Mouse (Mus musculus): Measurements from ENCODE around the gene Gucy1b1. TPM values are rescaled to one million over a fixed set of nuclear protein-coding genes. Genes with fewer than 3 reads are reported as not detected.

Gucy1b1 gene
- polyA plus RNA-seq, 1 experiment from 2014 or later = 18.2 TPM

DNA sequence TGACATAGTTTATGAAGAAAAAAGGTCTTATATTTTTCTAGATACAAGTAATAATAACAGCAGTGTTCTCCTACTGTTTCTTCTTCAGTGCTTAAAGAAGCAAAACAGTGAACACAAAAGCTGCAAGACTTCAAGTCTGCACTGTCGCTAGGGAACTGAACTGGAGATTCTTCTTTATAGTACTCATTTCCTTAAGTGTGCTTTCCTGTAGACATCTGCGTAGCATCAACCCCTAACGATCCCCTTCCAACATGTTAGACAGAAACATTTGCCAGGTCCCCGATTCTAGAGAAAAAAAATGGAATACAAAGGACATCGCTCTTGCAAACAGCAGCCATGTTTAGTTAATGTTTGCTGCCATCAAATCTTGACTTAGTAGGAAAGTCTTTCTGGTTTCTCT is 6.7 kb downstream of the Gucy1b1 start:
- Histone ChIP-seq H3K27ac (ENCODE audit: low read depth, low read length) (no peak overlapping the region), H3K4me2 (no peak overlapping the region), H3K4me1 (replicated peaks; ENCODE audit: control insufficient read depth, insufficient read depth, low read length) (no peaks in the 10 kb centered on the region), H3K4me3 (ENCODE audit: low read depth, low read length) (no peak overlapping the region), H3K27me3 (replicated peaks; ENCODE audit: control insufficient read depth, insufficient read depth, low read length) (no peaks in the 10 kb centered on the region; the same call in 1 of the 2 replicates), H3K36me3 (ENCODE audit: control insufficient read depth, insufficient read depth, low read length) (no peaks in the 10 kb centered on the region), H3K9ac (ENCODE audit: low read depth, low read length) (no peak overlapping the region), H3K9me3 (ENCODE audit: control insufficient read depth, low read length) (no peaks in the 10 kb centered on the region)
- DNase-seq (ENCODE audit: low spot score) (no peak), ATAC-seq (replicated peaks; ENCODE audit: low FRiP score) (no peak)
- 70% methylated on average over 5 of the region's 5 CpGs for WGBS

GRCm38 (mm10) chr3:82061402-82062180 is 12.9 kb downstream of the Gucy1b1 start:
- Histone ChIP-seq H3K36me3 (ENCODE audit: control insufficient read depth, insufficient read depth, low read length) (no peaks in the 10 kb centered on the region), H3K4me3 (ENCODE audit: low read depth, low read length) (no peak overlapping the region), H3K4me1 (replicated peaks; ENCODE audit: control insufficient read depth, insufficient read depth, low read length) (peaks cover 9% of the 10 kb centered on the region), H3K9me3 (ENCODE audit: control insufficient read depth, low read length) (no peaks in the 10 kb centered on the region), H3K9ac (ENCODE audit: low read depth, low read length) (no peak overlapping the region), H3K27me3 (replicated peaks; ENCODE audit: control insufficient read depth, insufficient read depth, low read length) (no peaks in the 10 kb centered on the region), H3K27ac (ENCODE audit: low read depth, low read length) (peak overlapping the region; percentile 58), H3K4me2 (peak overlapping the region; percentile 20; the same call in 1 of the 2 replicates)
- WGBS = 28% methylated on average over 9 of the region's 9 CpGs
- peak; percentile 84 for ATAC-seq (replicated peaks; ENCODE audit: low FRiP score)
- DNase-seq (ENCODE audit: low spot score) = no peak

GRCm38 (mm10) chr3:82057201-82057600 is 17.3 kb downstream of the Gucy1b1 start:
- H3K9me3 ChIP-seq (ENCODE audit: control insufficient read depth, low read length) = no peaks in the 10 kb centered on the region
- no peaks in the 10 kb centered on the region for H3K36me3 ChIP-seq (ENCODE audit: control insufficient read depth, insufficient read depth, low read length)
- peaks cover 9% of the 10 kb centered on the region for H3K4me1 ChIP-seq (replicated peaks; ENCODE audit: control insufficient read depth, insufficient read depth, low read length)
- H3K4me2 ChIP-seq = no peak overlapping the region
- no peak overlapping the region for H3K4me3 ChIP-seq (ENCODE audit: low read depth, low read length)
- DNase-seq (ENCODE audit: low spot score) (no peak), ATAC-seq (replicated peaks; ENCODE audit: low FRiP score) (no peak)
- no peak overlapping the region for H3K9ac ChIP-seq (ENCODE audit: low read depth, low read length)
- H3K27me3 ChIP-seq (replicated peaks; ENCODE audit: control insufficient read depth, insufficient read depth, low read length) = no peaks in the 10 kb centered on the region
- H3K27ac ChIP-seq (ENCODE audit: low read depth, low read length) = no peak overlapping the region
- WGBS = 32% methylated on average over 5 of the region's 5 CpGs

GRCm38 (mm10) chr3:82054283-82054974 is 20.1 kb downstream of the Gucy1b1 start:
- H3K9me3 ChIP-seq (ENCODE audit: control insufficient read depth, low read length) = no peaks in the 10 kb centered on the region
- no peaks in the 10 kb centered on the region for H3K27me3 ChIP-seq (replicated peaks; ENCODE audit: control insufficient read depth, insufficient read depth, low read length)
- no peaks in the 10 kb centered on the region for H3K36me3 ChIP-seq (ENCODE audit: control insufficient read depth, insufficient read depth, low read length)
- WGBS = 50% methylated on average over 5 of the region's 5 CpGs
- ATAC-seq (replicated peaks; ENCODE audit: low FRiP score) (no peak), DNase-seq (ENCODE audit: low spot score) (no peak)
- no peak overlapping the region for H3K4me3 ChIP-seq (ENCODE audit: low read depth, low read length)
- no peaks in the 10 kb centered on the region for H3K4me1 ChIP-seq (replicated peaks; ENCODE audit: control insufficient read depth, insufficient read depth, low read length)
- H3K9ac ChIP-seq (ENCODE audit: low read depth, low read length) = no peak overlapping the region
- H3K4me2 ChIP-seq = no peak overlapping the region
- H3K27ac ChIP-seq (ENCODE audit: low read depth, low read length) = no peak overlapping the region

DNA sequence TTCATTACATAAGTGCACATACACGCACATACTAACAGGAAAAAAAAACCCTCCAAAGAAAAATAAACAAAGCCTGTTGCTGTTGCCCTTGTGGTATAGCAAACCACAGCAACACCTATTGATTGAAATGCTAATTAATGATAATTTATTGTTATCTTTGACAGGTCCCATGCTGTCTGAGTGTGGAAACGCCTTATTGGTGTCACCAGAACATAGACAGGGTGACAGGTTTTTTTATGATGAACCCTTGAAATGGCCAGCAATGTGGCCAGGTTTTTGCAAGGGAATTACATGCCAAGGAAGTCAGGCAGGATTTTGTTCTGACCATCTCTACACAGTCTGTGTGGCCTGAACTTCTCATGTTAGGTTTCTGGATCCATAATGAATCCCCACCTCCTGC is 22.5 kb downstream of the Gucy1b1 start:
- Histone ChIP-seq H3K9ac (ENCODE audit: low read depth, low read length) (no peak overlapping the region), H3K4me2 (no peak overlapping the region), H3K27ac (ENCODE audit: low read depth, low read length) (no peak overlapping the region), H3K36me3 (ENCODE audit: control insufficient read depth, insufficient read depth, low read length) (no peaks in the 10 kb centered on the region), H3K4me3 (ENCODE audit: low read depth, low read length) (no peak overlapping the region), H3K27me3 (replicated peaks; ENCODE audit: control insufficient read depth, insufficient read depth, low read length) (no peaks in the 10 kb centered on the region), H3K9me3 (ENCODE audit: control insufficient read depth, low read length) (no peaks in the 10 kb centered on the region), H3K4me1 (replicated peaks; ENCODE audit: control insufficient read depth, insufficient read depth, low read length) (no peaks in the 10 kb centered on the region)
- DNase-seq (ENCODE audit: low spot score) (no peak), ATAC-seq (replicated peaks; ENCODE audit: low FRiP score) (no peak)
- WGBS = 60% methylated on average over 2 of the region's 2 CpGs

DNA sequence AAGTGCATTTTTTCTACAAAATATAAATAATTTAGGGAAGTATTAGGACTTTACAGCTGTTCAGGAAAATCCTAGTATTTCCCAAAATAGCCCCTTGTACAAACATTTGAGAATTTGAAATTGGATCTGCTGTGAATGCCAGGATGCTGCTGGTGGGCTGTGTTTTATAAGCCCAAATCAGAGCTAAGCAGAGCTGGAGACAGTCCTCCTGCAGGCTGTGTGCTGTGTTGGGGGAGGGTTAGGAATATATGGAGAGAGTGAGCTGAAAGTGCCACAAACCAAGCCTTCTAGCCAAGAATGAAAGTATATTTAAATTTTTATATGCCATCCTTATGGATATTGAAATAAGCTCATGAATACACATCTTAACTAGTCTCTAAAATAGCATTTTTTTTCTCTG is 23.0 kb downstream of the Gucy1b1 start:
- Histone ChIP-seq H3K9me3 (ENCODE audit: control insufficient read depth, low read length) (no peaks in the 10 kb centered on the region), H3K4me1 (replicated peaks; ENCODE audit: control insufficient read depth, insufficient read depth, low read length) (no peaks in the 10 kb centered on the region), H3K27me3 (replicated peaks; ENCODE audit: control insufficient read depth, insufficient read depth, low read length) (no peaks in the 10 kb centered on the region), H3K27ac (ENCODE audit: low read depth, low read length) (no peak overlapping the region), H3K9ac (ENCODE audit: low read depth, low read length) (no peak overlapping the region), H3K4me2 (no peak overlapping the region), H3K4me3 (ENCODE audit: low read depth, low read length) (no peak overlapping the region), H3K36me3 (ENCODE audit: control insufficient read depth, insufficient read depth, low read length) (no peaks in the 10 kb centered on the region)
- ATAC-seq (replicated peaks; ENCODE audit: low FRiP score) (no peak), DNase-seq (ENCODE audit: low spot score) (no peak)

GRCm38 (mm10) chr3:82048681-82049080 is 25.8 kb downstream of the Gucy1b1 start:
- ATAC-seq (replicated peaks; ENCODE audit: low FRiP score) = no peak
- no peak overlapping the region for H3K27ac ChIP-seq (ENCODE audit: low read depth, low read length)
- H3K9ac ChIP-seq (ENCODE audit: low read depth, low read length) = no peak overlapping the region
- H3K4me1 ChIP-seq (replicated peaks; ENCODE audit: control insufficient read depth, insufficient read depth, low read length) = no peaks in the 10 kb centered on the region
- DNase-seq (ENCODE audit: low spot score) = no peak
- H3K9me3 ChIP-seq (ENCODE audit: control insufficient read depth, low read length) = no peaks in the 10 kb centered on the region
- no peak overlapping the region for H3K4me2 ChIP-seq
- no peaks in the 10 kb centered on the region for H3K36me3 ChIP-seq (ENCODE audit: control insufficient read depth, insufficient read depth, low read length)
- no peak overlapping the region for H3K4me3 ChIP-seq (ENCODE audit: low read depth, low read length)
- no peaks in the 10 kb centered on the region for H3K27me3 ChIP-seq (replicated peaks; ENCODE audit: control insufficient read depth, insufficient read depth, low read length)
- WGBS = 71% methylated on average over 7 of the region's 7 CpGs

DNA sequence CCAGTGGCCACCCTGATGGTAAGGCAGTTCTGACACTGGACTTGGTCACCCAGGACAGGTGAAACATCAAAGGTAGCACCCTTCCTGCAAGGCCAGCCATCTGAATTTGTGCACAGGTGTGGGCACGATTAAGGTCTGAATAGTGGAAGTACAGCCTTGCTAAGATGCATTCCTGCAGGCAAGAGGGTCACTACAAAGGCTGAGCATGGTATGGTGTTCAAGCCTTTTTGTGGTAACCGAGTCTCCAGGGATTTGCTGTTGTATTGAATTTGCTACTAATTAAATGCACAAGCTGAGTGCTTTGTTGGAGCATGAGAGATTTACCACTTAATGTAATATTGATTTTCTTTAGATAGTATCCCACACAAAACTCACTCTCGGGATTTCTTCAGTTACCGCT is 26.4 kb downstream of the Gucy1b1 start:
- Histone ChIP-seq H3K9me3 (ENCODE audit: control insufficient read depth, low read length) (no peaks in the 10 kb centered on the region), H3K4me3 (ENCODE audit: low read depth, low read length) (no peak overlapping the region), H3K4me2 (no peak overlapping the region), H3K36me3 (ENCODE audit: control insufficient read depth, insufficient read depth, low read length) (no peaks in the 10 kb centered on the region), H3K9ac (ENCODE audit: low read depth, low read length) (no peak overlapping the region), H3K4me1 (replicated peaks; ENCODE audit: control insufficient read depth, insufficient read depth, low read length) (no peaks in the 10 kb centered on the region), H3K27ac (ENCODE audit: low read depth, low read length) (no peak overlapping the region), H3K27me3 (replicated peaks; ENCODE audit: control insufficient read depth, insufficient read depth, low read length) (no peaks in the 10 kb centered on the region)
- ATAC-seq (replicated peaks; ENCODE audit: low FRiP score) (no peak), DNase-seq (ENCODE audit: low spot score) (no peak)
- WGBS = 83% methylated on average over 4 of the region's 4 CpGs

Data from liver, embryonic 11.5 days (tissue).